In the genomic region with DNA sequence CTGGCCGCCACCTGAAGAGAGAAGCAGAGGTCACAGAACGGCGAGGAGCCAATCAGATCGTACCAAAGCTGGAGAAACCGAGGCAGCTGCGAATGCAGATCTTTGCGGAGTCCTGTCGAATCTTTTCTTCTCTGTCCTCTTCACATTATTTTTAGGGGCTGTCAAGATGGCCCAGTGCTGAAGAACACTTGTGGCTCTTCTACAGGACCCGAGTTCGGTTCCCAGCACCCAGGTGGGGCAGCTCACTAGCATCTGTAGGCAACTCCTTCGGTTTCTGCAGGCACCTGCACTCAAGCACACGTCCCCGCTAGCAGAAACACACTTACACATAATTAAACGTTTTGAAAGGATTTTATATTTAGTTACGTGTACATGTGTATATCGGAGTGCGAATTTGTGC, we compare ENCODE assay signal across 8 mouse cellular contexts. TPM values are rescaled to one million over a fixed set of nuclear protein-coding genes. Genes with fewer than 3 reads are reported as not detected.
DNase-seq lines count a peak whose midpoint lies in the region; ATAC-seq and TF ChIP-seq lines count a peak whose summit lies in the region.

No protein-coding gene starts in this region.

- peak; percentile 52 for DNase-seq in cerebellum, adult 11-12 months
- no peak for DNase-seq in cerebellum, adult 9-10 months
- DNase-seq in thymus, adult 2 months = peak; percentile 19
- no peak for DNase-seq in thymus, postnatal 0 days (ENCODE audit: low spot score)
- no peak for DNase-seq in layer of hippocampus, postnatal 10 days (ENCODE audit: low spot score in 2 of 2)
- DNase-seq in left cerebral cortex, postnatal 14 days (ENCODE audit: low spot score in 2 of 2) = no peak
- no peak for DNase-seq in frontal cortex, adult 2 months (ENCODE audit: extremely low spot score in 1 of 2, low spot score in 1 of 2)

- no peaks in the 10 kb centered on the region for H3K9me3 ChIP-seq in liver, embryonic 16.5 days (replicated peaks; ENCODE audit: control insufficient read depth, low read length)

- H3K4me1 ChIP-seq in thymus, adult 2 months (replicated peaks; ENCODE audit: control insufficient read depth, insufficient read depth, low read length) = peaks cover 10% of the 10 kb centered on the region
- H3K4me1 ChIP-seq in liver, embryonic 16.5 days (ENCODE audit: control insufficient read depth, low read depth, low read length) = peaks cover 13% of the 10 kb centered on the region

- TF ChIP-seq CTCF in thymus, adult 2 months (IDR thresholded peaks at IDR 0.05; ENCODE audit: borderline replicate concordance, control insufficient read depth, extremely low read depth, insufficient read depth, low read length, poor library complexity) = no peak

- no peaks in the 10 kb centered on the region for H3K27me3 ChIP-seq in thymus, adult 2 months (ENCODE audit: control insufficient read depth, insufficient read depth, low read length)
- H3K27me3 ChIP-seq in liver, embryonic 16.5 days (ENCODE audit: control insufficient read depth, insufficient read depth, low read depth, low read length) = no peaks in the 10 kb centered on the region

- no peak overlapping the region for H3K27ac ChIP-seq in thymus, adult 2 months (ENCODE audit: control insufficient read depth, insufficient read depth, low read length)
- no peak overlapping the region for H3K27ac ChIP-seq in liver, embryonic 16.5 days (ENCODE audit: low read length)

- intact Hi-C loops in left cerebral cortex, postnatal 14 days (cut with DNase I) = loop anchor here (2.0 to 5.0 kb wide), 4 partner anchors 52 to 252 kb away; a partner anchor contains a TSS

- TF ChIP-seq POLR2A in thymus, adult 2 months (IDR thresholded peaks at IDR 0.05; ENCODE audit: control insufficient read depth, extremely low read depth, insufficient read depth, low read length, poor library complexity) = no peak

- WGBS in thymus, adult 2 months = 67% methylated on average over 17 of the region's 17 CpGs
- WGBS in liver, embryonic 16.5 days (ENCODE audit: insufficient replicate concordance) = 49% methylated on average over 17 of the region's 17 CpGs

- peak overlapping the region; percentile 44; the same call in 1 of the 2 replicates for H3K9ac ChIP-seq in liver, embryonic 16.5 days (ENCODE audit: low read depth, low read length)

- H3K36me3 ChIP-seq in thymus, adult 2 months (ENCODE audit: control insufficient read depth, insufficient read depth, low read length) = peaks cover 26% of the 10 kb centered on the region
- peaks cover 25% of the 10 kb centered on the region for H3K36me3 ChIP-seq in liver, embryonic 16.5 days (ENCODE audit: control insufficient read depth, insufficient read depth)

- ATAC-seq in liver, embryonic 16.5 days (ENCODE audit: low read depth) = no peak

- no peak overlapping the region for H3K4me3 ChIP-seq in thymus, adult 2 months (ENCODE audit: control insufficient read depth, insufficient read depth, low read length)
- peak overlapping the region; percentile 75; the same call in 1 of the 2 replicates for H3K4me3 ChIP-seq in liver, embryonic 16.5 days (ENCODE audit: low read depth, low read length)

- peak overlapping the region; percentile 36 for H3K4me2 ChIP-seq in liver, embryonic 16.5 days (ENCODE audit: low read depth, low read length)

RNA-seq across cellular contexts. Expression of a gene that starts 0.7 kb away (rescaled TPM):
- 184 and 197 TPM in 2 replicates for polyA plus RNA-seq in thymus, adult 2 months (2012; rRNA removed)
- polyA plus RNA-seq in thymus, postnatal 0 days (2015; fragmentation: Nextera tagmentation; extraction: Ambion mirVana) = 384 and 400 TPM in 2 replicates
- polyA plus RNA-seq in liver, embryonic 16.5 days (2015; fragmentation: Nextera tagmentation; extraction: Ambion mirVana) = 114 and 117 TPM in 2 replicates
- total RNA-seq in layer of hippocampus, postnatal 10 days (2021) = 100 to 1,000 TPM; 130 to 137 TPM
- total RNA-seq in left cerebral cortex, postnatal 14 days (2021) = 100 to 1,000 TPM; 128 to 130 TPM
- 188 and 191 TPM in 2 replicates for polyA plus RNA-seq in frontal cortex, adult 2 months (2012; rRNA removed)

RNA-seq across cellular contexts. Expression of a gene that starts 20.5 kb away (rescaled TPM):
- 296 and 318 TPM in 2 replicates for polyA plus RNA-seq in thymus, adult 2 months (2012; rRNA removed)
- 11.8 and 13.9 TPM in 2 replicates for polyA plus RNA-seq in thymus, postnatal 0 days (2015; fragmentation: Nextera tagmentation; extraction: Ambion mirVana)
- 2.5 TPM in 1 of 2 replicates, not detected in the other for polyA plus RNA-seq in liver, embryonic 16.5 days (2015; fragmentation: Nextera tagmentation; extraction: Ambion mirVana)
- 1 to 10 TPM in 1 of 2 experiments, under 1 TPM in 1; 0.89 to 1.7 TPM for total RNA-seq in layer of hippocampus, postnatal 10 days (2021)
- under 1 TPM; 0.08 to 0.15 TPM for total RNA-seq in left cerebral cortex, postnatal 14 days (2021)
- 0.25 and 0.32 TPM in 2 replicates for polyA plus RNA-seq in frontal cortex, adult 2 months (2012; rRNA removed)

RNA-seq across cellular contexts. Expression of a gene that starts 36.7 kb away (rescaled TPM):
- 1.2 and 2.2 TPM in 2 replicates for polyA plus RNA-seq in thymus, adult 2 months (2012; rRNA removed)
- 3.4 and 3.9 TPM in 2 replicates for polyA plus RNA-seq in thymus, postnatal 0 days (2015; fragmentation: Nextera tagmentation; extraction: Ambion mirVana)
- 1.1 and 1.2 TPM in 2 replicates for polyA plus RNA-seq in liver, embryonic 16.5 days (2015; fragmentation: Nextera tagmentation; extraction: Ambion mirVana)
- total RNA-seq in layer of hippocampus, postnatal 10 days (2021) = 1 to 10 TPM; 5.6 to 5.9 TPM
- 1 to 10 TPM; 4.5 to 4.9 TPM for total RNA-seq in left cerebral cortex, postnatal 14 days (2021)
- 2.2 TPM in 2 replicates for polyA plus RNA-seq in frontal cortex, adult 2 months (2012; rRNA removed)

Comparison
In these comparisons a context has a peak if more than half of its experiments do, and no peak if none do; other contexts are left out.
1. DNase-seq: peak in cerebellum, adult 11-12 months (single experiment) and thymus, adult 2 months (single experiment); none in cerebellum, adult 9-10 months (single experiment), thymus, postnatal 0 days (single experiment), layer of hippocampus, postnatal 10 days (0 of 2), left cerebral cortex, postnatal 14 days (0 of 2) and frontal cortex, adult 2 months (0 of 2).
2. RNA of a gene that starts 20.5 kb away (polyA plus RNA-seq): 296 to 318 TPM in thymus, adult 2 months; 11.8 to 13.9 TPM in thymus, postnatal 0 days, 2.5 TPM in liver, embryonic 16.5 days and 0.25 to 0.32 TPM in frontal cortex, adult 2 months; every median in the first group is over 10 times any median in the second.